Mouse (Mus musculus): ENCODE results near the gene Ist1. TPM values are rescaled to one million over a fixed set of nuclear protein-coding genes. Genes with fewer than 3 reads are reported as not detected.

Ist1 gene
- polyA plus RNA-seq (2014; fragmentation: Nextera tagmentation; extraction: Ambion mirVana): 154 and 164 TPM in 2 replicates

- ATAC-seq (ENCODE audit: low FRiP score) (peak; percentile 98), DNase-seq (ENCODE audit: low spot score) (peak; percentile 100)
- H3K9ac ChIP-seq: peak within 1 kb of the TSS; percentile 90
- peak within 1 kb of the TSS; percentile 90 for H3K4me2 ChIP-seq (replicated peaks)
- H3K36me3 ChIP-seq (replicated peaks; ENCODE audit: control insufficient read depth, insufficient read depth): no peaks in the 10 kb centered on the region
- H3K27ac ChIP-seq: peak within 1 kb of the TSS; percentile 82
- H3K27me3 ChIP-seq (ENCODE audit: control insufficient read depth, insufficient read depth, low read length): no peaks in the 10 kb centered on the region
- H3K9me3 ChIP-seq (ENCODE audit: control insufficient read depth, low read length): no peaks in the 10 kb centered on the region
- peak within 1 kb of the TSS; percentile 94 for H3K4me3 ChIP-seq (replicated peaks; ENCODE audit: low read length)
- peaks cover 27% of the 10 kb centered on the region for H3K4me1 ChIP-seq (replicated peaks; ENCODE audit: control insufficient read depth, insufficient read depth, low read length)
- WGBS: under 1% methylated on average over 57 of the region's 57 CpGs
Observed at GRCm38 (mm10) chr8:109693146-109693900, at the start of gene Ist1. Gene Ist1 (minus strand): TSS chr8:109693260.

- H3K4me2 ChIP-seq (replicated peaks): peak overlapping the region; percentile 67
- H3K27me3 ChIP-seq (ENCODE audit: control insufficient read depth, insufficient read depth, low read length): no peaks in the 10 kb centered on the region
- peaks cover 16% of the 10 kb centered on the region for H3K36me3 ChIP-seq (replicated peaks; ENCODE audit: control insufficient read depth, insufficient read depth)
- peak overlapping the region; percentile 72; the same call in 1 of the 2 replicates for H3K27ac ChIP-seq
- H3K9ac ChIP-seq: peak overlapping the region; percentile 85; the same call in 1 of the 2 replicates
- 91% methylated on average over 1 of the region's 1 CpGs for WGBS
- H3K4me1 ChIP-seq (replicated peaks; ENCODE audit: control insufficient read depth, insufficient read depth, low read length): peaks cover 12% of the 10 kb centered on the region
- peak overlapping the region; percentile 99 for H3K4me3 ChIP-seq (replicated peaks; ENCODE audit: low read length)
- no peaks in the 10 kb centered on the region for H3K9me3 ChIP-seq (ENCODE audit: control insufficient read depth, low read length)
- DNase-seq (ENCODE audit: low spot score) (no peak), ATAC-seq (ENCODE audit: low FRiP score) (no peak; the same call in 1 of the 2 replicates)
Observed at GRCm38 (mm10) chr8:109738049-109738380, 45.0 kb upstream of the Ist1 start.

- Histone ChIP-seq H3K27ac (peak within 1 kb of the TSS; percentile 72), H3K4me3 (replicated peaks; ENCODE audit: low read length) (peak within 1 kb of the TSS; percentile 99), H3K27me3 (ENCODE audit: control insufficient read depth, insufficient read depth, low read length) (no peaks in the 10 kb centered on the region), H3K4me2 (replicated peaks) (peak within 1 kb of the TSS; percentile 67), H3K9ac (peak within 1 kb of the TSS; percentile 85), H3K36me3 (replicated peaks; ENCODE audit: control insufficient read depth, insufficient read depth) (peaks cover 22% of the 10 kb centered on the region), H3K4me1 (replicated peaks; ENCODE audit: control insufficient read depth, insufficient read depth, low read length) (peaks cover 12% of the 10 kb centered on the region), H3K9me3 (ENCODE audit: control insufficient read depth, low read length) (no peaks in the 10 kb centered on the region)
- under 1% methylated on average over 54 of the region's 59 CpGs for WGBS
- peak; percentile 84 for ATAC-seq (ENCODE audit: low FRiP score)
- DNase-seq (ENCODE audit: low spot score): peak; percentile 84
Observed at GRCm38 (mm10) chr8:109737237-109738048, 44.4 kb upstream of the Ist1 start, which contains the start of gene Atxn1l. Gene Atxn1l (minus strand): TSS chr8:109737739.

- peak overlapping the region; percentile 67 for H3K4me2 ChIP-seq (replicated peaks)
- H3K4me1 ChIP-seq (replicated peaks; ENCODE audit: control insufficient read depth, insufficient read depth, low read length): peaks cover 12% of the 10 kb centered on the region
- H3K27me3 ChIP-seq (ENCODE audit: control insufficient read depth, insufficient read depth, low read length): no peaks in the 10 kb centered on the region
- peak overlapping the region; percentile 99 for H3K4me3 ChIP-seq (replicated peaks; ENCODE audit: low read length)
- DNase-seq (ENCODE audit: low spot score) (no peak), ATAC-seq (ENCODE audit: low FRiP score) (no peak)
- H3K36me3 ChIP-seq (replicated peaks; ENCODE audit: control insufficient read depth, insufficient read depth): peaks cover 28% of the 10 kb centered on the region
- peak overlapping the region; percentile 85 for H3K9ac ChIP-seq
- H3K9me3 ChIP-seq (ENCODE audit: control insufficient read depth, low read length): no peaks in the 10 kb centered on the region
- WGBS: 13% methylated on average over 8 of the region's 8 CpGs
- peak overlapping the region; percentile 72; the same call in 1 of the 2 replicates for H3K27ac ChIP-seq
Observed at GRCm38 (mm10) chr8:109736819-109737218, 43.8 kb upstream of the Ist1 start.

GRCm38 (mm10) chr8:109734018-109734417 lies 41.0 kb upstream of the Ist1 start:
- Histone ChIP-seq H3K27me3 (ENCODE audit: control insufficient read depth, insufficient read depth, low read length) (no peaks in the 10 kb centered on the region), H3K9ac (no peak overlapping the region), H3K27ac (no peak overlapping the region), H3K4me3 (replicated peaks; ENCODE audit: low read length) (no peak overlapping the region), H3K4me1 (replicated peaks; ENCODE audit: control insufficient read depth, insufficient read depth, low read length) (peaks cover 12% of the 10 kb centered on the region), H3K4me2 (replicated peaks) (no peak overlapping the region), H3K9me3 (ENCODE audit: control insufficient read depth, low read length) (no peaks in the 10 kb centered on the region), H3K36me3 (replicated peaks; ENCODE audit: control insufficient read depth, insufficient read depth) (peaks cover 52% of the 10 kb centered on the region)
- no peak for ATAC-seq (ENCODE audit: low FRiP score)
- 88% methylated on average over 3 of the region's 3 CpGs for WGBS
- peak; percentile 22 for DNase-seq (ENCODE audit: low spot score)

- Histone ChIP-seq H3K9me3 (ENCODE audit: control insufficient read depth, low read length) (no peaks in the 10 kb centered on the region), H3K27me3 (ENCODE audit: control insufficient read depth, insufficient read depth, low read length) (no peaks in the 10 kb centered on the region), H3K27ac (no peak overlapping the region), H3K4me2 (replicated peaks) (no peak overlapping the region), H3K4me1 (replicated peaks; ENCODE audit: control insufficient read depth, insufficient read depth, low read length) (peaks cover 3% of the 10 kb centered on the region; the same call in 1 of the 2 replicates), H3K4me3 (replicated peaks; ENCODE audit: low read length) (no peak overlapping the region), H3K9ac (no peak overlapping the region), H3K36me3 (replicated peaks; ENCODE audit: control insufficient read depth, insufficient read depth) (peaks cover 78% of the 10 kb centered on the region)
- no peak for ATAC-seq (ENCODE audit: low FRiP score)
- DNase-seq (ENCODE audit: low spot score): peak; percentile 12
- WGBS: 84% methylated on average over 3 of the region's 3 CpGs
Observed at GRCm38 (mm10) chr8:109731012-109731411, 38.0 kb upstream of the Ist1 start.

GRCm38 (mm10) chr8:109725106-109725505 lies 32.0 kb upstream of the Ist1 start:
- DNase-seq (ENCODE audit: low spot score) (no peak), ATAC-seq (ENCODE audit: low FRiP score) (no peak)
- no peaks in the 10 kb centered on the region for H3K27me3 ChIP-seq (ENCODE audit: control insufficient read depth, insufficient read depth, low read length)
- H3K27ac ChIP-seq: no peak overlapping the region
- no peak overlapping the region for H3K9ac ChIP-seq
- no peaks in the 10 kb centered on the region for H3K9me3 ChIP-seq (ENCODE audit: control insufficient read depth, low read length)
- no peak overlapping the region for H3K4me3 ChIP-seq (replicated peaks; ENCODE audit: low read length)
- no peaks in the 10 kb centered on the region for H3K4me1 ChIP-seq (replicated peaks; ENCODE audit: control insufficient read depth, insufficient read depth, low read length)
- H3K36me3 ChIP-seq (replicated peaks; ENCODE audit: control insufficient read depth, insufficient read depth): peaks cover 96% of the 10 kb centered on the region
- no peak overlapping the region for H3K4me2 ChIP-seq (replicated peaks)
- WGBS: 88% methylated on average over 3 of the region's 3 CpGs

- no peak for ATAC-seq (ENCODE audit: low FRiP score)
- no peaks in the 10 kb centered on the region for H3K27me3 ChIP-seq (ENCODE audit: control insufficient read depth, insufficient read depth, low read length)
Observed at GRCm38 (mm10) chr8:109714961-109715360, 21.9 kb upstream of the Ist1 start.

GRCm38 (mm10) chr8:109712521-109712920 lies 19.5 kb upstream of the Ist1 start:
- no peaks in the 10 kb centered on the region for H3K9me3 ChIP-seq (ENCODE audit: control insufficient read depth, low read length)
- 90% methylated on average over 1 of the region's 1 CpGs for WGBS
- H3K4me1 ChIP-seq (replicated peaks; ENCODE audit: control insufficient read depth, insufficient read depth, low read length): peaks cover 13% of the 10 kb centered on the region
- no peak overlapping the region for H3K4me2 ChIP-seq (replicated peaks)
- H3K4me3 ChIP-seq (replicated peaks; ENCODE audit: low read length): no peak overlapping the region
- ATAC-seq (ENCODE audit: low FRiP score): no peak
- no peak overlapping the region for H3K9ac ChIP-seq
- no peak overlapping the region for H3K27ac ChIP-seq
- no peak for DNase-seq (ENCODE audit: low spot score)
- no peaks in the 10 kb centered on the region for H3K27me3 ChIP-seq (ENCODE audit: control insufficient read depth, insufficient read depth, low read length)
- H3K36me3 ChIP-seq (replicated peaks; ENCODE audit: control insufficient read depth, insufficient read depth): peaks cover 97% of the 10 kb centered on the region

More at GRCm38 (mm10) chr8:109714961-109715360, 21.9 kb upstream of the Ist1 start:
- Histone ChIP-seq H3K27ac (no peak overlapping the region), H3K4me3 (replicated peaks; ENCODE audit: low read length) (no peak overlapping the region), H3K4me1 (replicated peaks; ENCODE audit: control insufficient read depth, insufficient read depth, low read length) (no peaks in the 10 kb centered on the region), H3K9me3 (ENCODE audit: control insufficient read depth, low read length) (no peaks in the 10 kb centered on the region), H3K36me3 (replicated peaks; ENCODE audit: control insufficient read depth, insufficient read depth) (peaks cover 97% of the 10 kb centered on the region), H3K9ac (no peak overlapping the region), H3K4me2 (replicated peaks) (no peak overlapping the region)
- 94% methylated on average over 5 of the region's 5 CpGs for WGBS
- DNase-seq (ENCODE audit: low spot score): no peak
